Mouse (Mus musculus): ENCODE measurements at regions not wholly inside any gene's neighbourhood (a gene's known extent, or its start where the extent isn't known, plus 50 kb on each side); places are given as distances from the start of the nearest gene placed in this dataset.
A peak's percentile ranks its signal among the peaks of the same experiment; 100 is the strongest.
"Not testable (repeated sequence)": the region's sequence is repeated elsewhere in the genome, so short reads cannot be mapped to it uniquely, and the experiment has no call there.

GRCm38 (mm10) chr3:8270935-8271298 is 1339.0 kb downstream of the Zfp704 start:
- Histone ChIP-seq H3K4me3 (ENCODE audit: low read length) (no peak overlapping the region), H3K4me2 (ENCODE audit: low read length) (no peak overlapping the region), H3K9ac (ENCODE audit: low read depth, low read length) (no peak overlapping the region), H3K9me3 (ENCODE audit: control insufficient read depth, low read length) (no peaks in the 10 kb centered on the region), H3K27ac (ENCODE audit: low read depth, low read length) (no peak overlapping the region), H3K27me3 (replicated peaks; ENCODE audit: control insufficient read depth, insufficient read depth, low read length) (no peaks in the 10 kb centered on the region), H3K36me3 (ENCODE audit: control insufficient read depth, insufficient read depth, low read length) (no peaks in the 10 kb centered on the region), H3K4me1 (ENCODE audit: control insufficient read depth, insufficient read depth, low read depth, low read length) (no peaks in the 10 kb centered on the region)
- no peak for ATAC-seq
- 73% methylated on average over 3 of the region's 3 CpGs for WGBS

- H3K27me3 ChIP-seq (replicated peaks; ENCODE audit: control insufficient read depth, insufficient read depth, low read length): no peaks in the 10 kb centered on the region
- no peaks in the 10 kb centered on the region for H3K9me3 ChIP-seq (ENCODE audit: control insufficient read depth, low read length)
- H3K36me3 ChIP-seq (ENCODE audit: control insufficient read depth, insufficient read depth, low read length): no peaks in the 10 kb centered on the region
- no peaks in the 10 kb centered on the region for H3K4me1 ChIP-seq (ENCODE audit: control insufficient read depth, insufficient read depth, low read depth, low read length)
- ATAC-seq: peak; percentile 77
- 19% methylated on average over 1 of the region's 1 CpGs for WGBS
- no peak overlapping the region for H3K4me3 ChIP-seq (ENCODE audit: low read length)
- no peak overlapping the region for H3K4me2 ChIP-seq (ENCODE audit: low read length)
- no peak overlapping the region for H3K27ac ChIP-seq (ENCODE audit: low read depth, low read length)
- no peak overlapping the region for H3K9ac ChIP-seq (ENCODE audit: low read depth, low read length)
Measured at GRCm38 (mm10) chr3:8270009-8270934, 1339.6 kb downstream of the Zfp704 start.

GRCm38 (mm10) chr3:8265783-8266182 is 1344.1 kb downstream of the Zfp704 start:
- Histone ChIP-seq H3K36me3 (ENCODE audit: control insufficient read depth, insufficient read depth, low read length) (no peaks in the 10 kb centered on the region), H3K4me3 (ENCODE audit: low read length) (no peak overlapping the region), H3K4me1 (ENCODE audit: control insufficient read depth, insufficient read depth, low read depth, low read length) (no peaks in the 10 kb centered on the region), H3K4me2 (ENCODE audit: low read length) (no peak overlapping the region), H3K27ac (ENCODE audit: low read depth, low read length) (no peak overlapping the region), H3K27me3 (replicated peaks; ENCODE audit: control insufficient read depth, insufficient read depth, low read length) (no peaks in the 10 kb centered on the region), H3K9me3 (ENCODE audit: control insufficient read depth, low read length) (no peaks in the 10 kb centered on the region), H3K9ac (ENCODE audit: low read depth, low read length) (no peak overlapping the region)
- ATAC-seq: no peak
- whole genome bisulfite sequencing: 86% methylated on average over 3 of the region's 3 CpGs

- Histone ChIP-seq H3K27me3 (replicated peaks; ENCODE audit: control insufficient read depth, insufficient read depth, low read length) (no peaks in the 10 kb centered on the region), H3K4me2 (ENCODE audit: low read length) (no peak overlapping the region), H3K27ac (ENCODE audit: low read depth, low read length) (no peak overlapping the region), H3K9me3 (ENCODE audit: control insufficient read depth, low read length) (no peaks in the 10 kb centered on the region), H3K36me3 (ENCODE audit: control insufficient read depth, insufficient read depth, low read length) (no peaks in the 10 kb centered on the region), H3K4me1 (ENCODE audit: control insufficient read depth, insufficient read depth, low read depth, low read length) (no peaks in the 10 kb centered on the region), H3K4me3 (ENCODE audit: low read length) (no peak overlapping the region), H3K9ac (ENCODE audit: low read depth, low read length) (no peak overlapping the region)
- 85% methylated on average over 4 of the region's 4 CpGs for WGBS
- ATAC-seq: no peak
Measured at GRCm38 (mm10) chr3:8264366-8265033, 1345.4 kb downstream of the Zfp704 start.

- Histone ChIP-seq H3K4me2 (ENCODE audit: low read length) (no peak overlapping the region), H3K4me3 (ENCODE audit: low read length) (no peak overlapping the region), H3K27ac (ENCODE audit: low read depth, low read length) (no peak overlapping the region), H3K4me1 (ENCODE audit: control insufficient read depth, insufficient read depth, low read depth, low read length) (no peaks in the 10 kb centered on the region), H3K9ac (ENCODE audit: low read depth, low read length) (no peak overlapping the region), H3K36me3 (ENCODE audit: control insufficient read depth, insufficient read depth, low read length) (no peaks in the 10 kb centered on the region), H3K9me3 (ENCODE audit: control insufficient read depth, low read length) (no peaks in the 10 kb centered on the region), H3K27me3 (replicated peaks; ENCODE audit: control insufficient read depth, insufficient read depth, low read length) (no peaks in the 10 kb centered on the region)
- ATAC-seq: no peak
Measured at GRCm38 (mm10) chr3:8257293-8257692, 1352.6 kb downstream of the Zfp704 start.

GRCm38 (mm10) chr3:8252311-8252710 is 1357.6 kb downstream of the Zfp704 start:
- Histone ChIP-seq H3K36me3 (ENCODE audit: control insufficient read depth, insufficient read depth, low read length) (no peaks in the 10 kb centered on the region), H3K27ac (ENCODE audit: low read depth, low read length) (no peak overlapping the region), H3K4me1 (ENCODE audit: control insufficient read depth, insufficient read depth, low read depth, low read length) (no peaks in the 10 kb centered on the region), H3K9ac (ENCODE audit: low read depth, low read length) (no peak overlapping the region), H3K4me3 (ENCODE audit: low read length) (no peak overlapping the region), H3K27me3 (replicated peaks; ENCODE audit: control insufficient read depth, insufficient read depth, low read length) (no peaks in the 10 kb centered on the region), H3K9me3 (ENCODE audit: control insufficient read depth, low read length) (no peaks in the 10 kb centered on the region), H3K4me2 (ENCODE audit: low read length) (no peak overlapping the region)
- 83% methylated on average over 2 of the region's 2 CpGs for WGBS
- ATAC-seq: no peak

- Histone ChIP-seq H3K4me1 (ENCODE audit: control insufficient read depth, insufficient read depth, low read depth, low read length) (no peaks in the 10 kb centered on the region), H3K4me3 (ENCODE audit: low read length) (no peak overlapping the region), H3K27ac (ENCODE audit: low read depth, low read length) (no peak overlapping the region), H3K36me3 (ENCODE audit: control insufficient read depth, insufficient read depth, low read length) (no peaks in the 10 kb centered on the region), H3K27me3 (replicated peaks; ENCODE audit: control insufficient read depth, insufficient read depth, low read length) (no peaks in the 10 kb centered on the region), H3K4me2 (ENCODE audit: low read length) (no peak overlapping the region), H3K9ac (ENCODE audit: low read depth, low read length) (no peak overlapping the region), H3K9me3 (ENCODE audit: control insufficient read depth, low read length) (no peaks in the 10 kb centered on the region)
- WGBS: 88% methylated on average over 1 of the region's 1 CpGs
- no peak for ATAC-seq
Measured at GRCm38 (mm10) chr3:8248911-8249310, 1361.0 kb downstream of the Zfp704 start.

GRCm38 (mm10) chr3:8245822-8246221 is 1364.1 kb downstream of the Zfp704 start:
- not testable (repeated sequence) for H3K4me2 ChIP-seq (ENCODE audit: low read length); H3K36me3 ChIP-seq (ENCODE audit: control insufficient read depth, insufficient read depth, low read length); H3K9me3 ChIP-seq (ENCODE audit: control insufficient read depth, low read length); ATAC-seq; H3K4me1 ChIP-seq (ENCODE audit: control insufficient read depth, insufficient read depth, low read depth, low read length); H3K9ac ChIP-seq (ENCODE audit: low read depth, low read length); H3K27me3 ChIP-seq (replicated peaks; ENCODE audit: control insufficient read depth, insufficient read depth, low read length); H3K27ac ChIP-seq (ENCODE audit: low read depth, low read length); H3K4me3 ChIP-seq (ENCODE audit: low read length)
- WGBS: 29% methylated on average over 1 of the region's 1 CpGs

GRCm38 (mm10) chr3:8245195-8245789 is 1364.6 kb downstream of the Zfp704 start:
- not testable (repeated sequence) for H3K4me1 ChIP-seq (ENCODE audit: control insufficient read depth, insufficient read depth, low read depth, low read length); H3K27ac ChIP-seq (ENCODE audit: low read depth, low read length); H3K9ac ChIP-seq (ENCODE audit: low read depth, low read length); H3K4me2 ChIP-seq (ENCODE audit: low read length); H3K9me3 ChIP-seq (ENCODE audit: control insufficient read depth, low read length); H3K36me3 ChIP-seq (ENCODE audit: control insufficient read depth, insufficient read depth, low read length); H3K27me3 ChIP-seq (replicated peaks; ENCODE audit: control insufficient read depth, insufficient read depth, low read length); H3K4me3 ChIP-seq (ENCODE audit: low read length)
- peak; percentile 76 for ATAC-seq
- WGBS: 66% methylated on average over 2 of the region's 2 CpGs
